Mouse (Mus musculus) hindbrain, embryonic 12.5 days (tissue): ENCODE results near the gene Med13l. TPM values are rescaled to one million over a fixed set of nuclear protein-coding genes. Genes with fewer than 3 reads are reported as not detected.

Experiments
- ATAC-seq: fragments of 200-750 bp; cut with Nextera tagmentation; 2 replicates; pipeline ENCODE4 v1.8.0; 2017; ENCODE audit warnings: moderate TSS enrichment; ENCODE audit not compliant: low FRiP score
- H3K27ac ChIP-seq: fragments of 300-500 bp; sonication (generic); 2 replicates; pipeline ENCODE4 v1.5.1; 2016; ENCODE audit warnings: mild to moderate bottlenecking
- H3K27me3 ChIP-seq: fragments of 300-500 bp; sonication (generic); 2 replicates; pipeline ENCODE4 v1.6.1; 2016; ENCODE audit warnings: mild to moderate bottlenecking
- H3K36me3 ChIP-seq: fragments of 300-500 bp; sonication (generic); 2 replicates; pipeline ENCODE4 v1.6.1; 2016; ENCODE audit warnings: mild to moderate bottlenecking
- H3K4me1 ChIP-seq: fragments of 300-500 bp; sonication (generic); 2 replicates; pipeline ENCODE4 v1.6.1; 2016
- H3K4me2 ChIP-seq: fragments of 300-500 bp; sonication (generic); replicated peaks from 2 replicates; pipeline ENCODE4 v1.6.1; 2016; ENCODE audit warnings: mild to moderate bottlenecking
- H3K4me3 ChIP-seq: fragments of 300-500 bp; sonication (generic); 2 replicates; pipeline ENCODE4 v1.5.1; 2016; ENCODE audit warnings: mild to moderate bottlenecking
- H3K9ac ChIP-seq: fragments of 300-500 bp; sonication (generic); 2 replicates; pipeline ENCODE4 v1.6.1; 2016; ENCODE audit warnings: mild to moderate bottlenecking, moderate library complexity
- H3K9me3 ChIP-seq: fragments of 300-500 bp; sonication (generic); replicated peaks from 2 replicates; pipeline ENCODE4 v1.6.1; 2016; ENCODE audit warnings: mild to moderate bottlenecking
- WGBS: fragments of 180-500 bp; shearing (Covaris S2); methylation state at CpG from one replicate; pipeline ENCODE4 v1.1.7; 2016; 5-methylcytosine and 5-hydroxymethylcytosine counted together
- polyA plus RNA-seq: library from polyadenylated mRNA; unstranded; fragments of >200 nt; fragmentation: Nextera tagmentation; extraction: Ambion mirVana; gene quantifications from 2 replicates; pipeline ENCODE4 v1.2.1, GENCODE M21; 2016

Gene Med13l
- polyA plus RNA-seq, 1 experiment from 2014 or later = 18.7 TPM

GRCm38 (mm10) chr5:118576731-118577130, 16.3 kb downstream of the Med13l start:
- ATAC-seq = no peak
- no peak overlapping the region for H3K4me3 ChIP-seq
- H3K4me2 ChIP-seq = no peak overlapping the region
- no peak overlapping the region; the same call in 1 of the 2 replicates for H3K9ac ChIP-seq
- H3K27ac ChIP-seq = peak overlapping the region; percentile 62
- no peaks in the 10 kb centered on the region for H3K27me3 ChIP-seq
- H3K9me3 ChIP-seq = no peaks in the 10 kb centered on the region
- WGBS = 60% methylated on average over 3 of the region's 3 CpGs
- no peaks in the 10 kb centered on the region for H3K36me3 ChIP-seq
- peaks cover 41% of the 10 kb centered on the region for H3K4me1 ChIP-seq

DNA sequence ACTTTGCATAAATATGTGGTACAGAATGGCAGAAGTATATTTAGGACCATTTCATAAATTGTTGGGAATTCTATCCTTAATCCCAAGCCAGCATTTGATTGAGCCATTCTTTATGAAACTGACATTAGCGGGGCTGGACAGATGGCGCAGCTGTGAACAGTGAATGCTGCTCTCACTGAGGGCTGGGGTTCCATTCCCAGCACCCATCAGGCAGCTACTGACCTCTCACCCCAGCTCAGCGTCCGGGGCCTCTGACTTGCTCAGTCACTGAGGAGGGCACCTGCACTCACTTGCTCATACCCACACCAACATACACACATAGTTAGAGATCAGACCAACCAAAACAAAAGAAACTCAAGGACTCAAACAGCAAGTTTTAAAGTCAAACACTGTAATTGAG, 24.9 kb downstream of the Med13l start:
- H3K4me3 ChIP-seq = no peak overlapping the region
- ATAC-seq = 0 out of 2 replicates have a peak, but pooled peaks have one; percentile 58
- H3K4me2 ChIP-seq = no peak overlapping the region
- H3K27me3 ChIP-seq = no peaks in the 10 kb centered on the region
- peaks cover 40% of the 10 kb centered on the region for H3K4me1 ChIP-seq
- no peak overlapping the region for H3K9ac ChIP-seq
- WGBS = 38% methylated on average over 4 of the region's 4 CpGs
- H3K36me3 ChIP-seq = no peaks in the 10 kb centered on the region
- H3K27ac ChIP-seq = no peak overlapping the region
- no peaks in the 10 kb centered on the region for H3K9me3 ChIP-seq

- Histone ChIP-seq H3K4me2 (no peak overlapping the region), H3K27ac (no peak overlapping the region), H3K27me3 (no peaks in the 10 kb centered on the region), H3K4me1 (peaks cover 52% of the 10 kb centered on the region), H3K9ac (no peak overlapping the region), H3K36me3 (no peaks in the 10 kb centered on the region), H3K9me3 (no peaks in the 10 kb centered on the region), H3K4me3 (no peak overlapping the region)
- no peak for ATAC-seq
- WGBS = 54% methylated on average over 6 of the region's 6 CpGs
Measured at GRCm38 (mm10) chr5:118586560-118586959, 26.1 kb downstream of the Med13l start.

- no peak overlapping the region for H3K27ac ChIP-seq
- peaks cover 53% of the 10 kb centered on the region for H3K4me1 ChIP-seq
- no peaks in the 10 kb centered on the region for H3K27me3 ChIP-seq
- no peak for ATAC-seq
- 92% methylated on average over 6 of the region's 6 CpGs for WGBS
- no peak overlapping the region for H3K4me2 ChIP-seq
- no peaks in the 10 kb centered on the region for H3K9me3 ChIP-seq
- H3K4me3 ChIP-seq = no peak overlapping the region
- H3K9ac ChIP-seq = no peak overlapping the region
- no peaks in the 10 kb centered on the region for H3K36me3 ChIP-seq
Measured at GRCm38 (mm10) chr5:118588381-118588925, 28.0 kb downstream of the Med13l start.

DNA sequence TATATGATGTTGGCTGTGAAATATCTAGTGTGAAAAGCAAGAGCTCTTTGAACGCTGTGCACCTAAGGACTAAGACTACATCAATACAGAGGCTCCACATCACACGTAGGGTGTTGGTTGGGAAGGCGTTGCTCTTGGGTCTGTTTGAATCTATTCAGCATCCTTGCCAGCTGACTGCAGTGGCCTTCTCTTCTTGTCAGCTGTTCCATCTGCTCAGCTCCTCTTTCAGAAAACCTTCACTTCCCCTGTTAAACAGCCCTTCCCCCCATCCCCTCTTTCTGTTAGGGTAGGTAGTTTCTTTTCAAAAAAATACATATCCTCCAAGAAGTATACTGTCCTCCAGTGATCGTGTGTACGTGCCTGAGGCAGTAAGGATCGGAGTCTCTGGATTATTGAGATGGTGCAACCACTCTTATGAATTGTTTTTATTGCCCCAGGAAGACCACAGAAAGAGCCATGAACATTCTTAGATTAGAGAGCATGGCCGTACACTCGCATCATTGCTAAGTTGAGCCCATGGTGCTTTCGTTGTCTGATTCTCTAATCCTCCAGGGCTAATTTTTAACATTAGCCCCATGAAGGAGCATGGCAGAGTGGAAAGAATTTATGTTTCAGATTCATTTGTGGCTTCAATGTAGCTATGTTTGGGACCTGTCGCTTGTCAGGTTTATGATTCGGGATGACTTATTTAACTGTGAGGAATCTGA, 28.9 kb downstream of the Med13l start:
- ATAC-seq = no peak
- 84% methylated on average over 11 of the region's 11 CpGs for WGBS
- no peak overlapping the region for H3K9ac ChIP-seq
- H3K27ac ChIP-seq = no peak overlapping the region
- H3K4me1 ChIP-seq = peaks cover 53% of the 10 kb centered on the region
- no peak overlapping the region for H3K4me3 ChIP-seq
- H3K36me3 ChIP-seq = no peaks in the 10 kb centered on the region
- H3K4me2 ChIP-seq = no peak overlapping the region
- no peaks in the 10 kb centered on the region for H3K27me3 ChIP-seq
- H3K9me3 ChIP-seq = no peaks in the 10 kb centered on the region

DNA sequence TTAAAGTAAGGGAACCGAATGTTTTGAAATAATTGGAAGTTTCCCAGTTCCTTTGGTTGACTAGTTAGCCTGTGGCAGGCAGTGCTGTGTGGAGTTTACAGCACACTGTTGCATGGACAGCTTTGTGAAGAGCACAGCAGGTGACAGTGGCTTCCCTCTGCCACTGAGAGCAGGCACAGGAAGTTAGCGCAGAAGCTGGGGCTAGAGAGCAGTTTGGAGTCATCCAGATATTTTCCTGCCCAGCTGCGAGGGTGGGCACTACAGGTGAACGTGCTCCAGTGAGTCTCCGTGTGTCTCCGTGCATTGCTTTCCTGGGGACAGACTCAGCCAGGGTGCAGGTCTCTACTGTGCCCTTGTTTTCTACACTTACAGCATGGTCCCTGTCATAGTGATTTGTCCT, 30.4 kb downstream of the Med13l start:
- Histone ChIP-seq H3K36me3 (no peaks in the 10 kb centered on the region), H3K9ac (no peak overlapping the region), H3K9me3 (no peaks in the 10 kb centered on the region), H3K4me2 (no peak overlapping the region), H3K4me3 (no peak overlapping the region), H3K27ac (no peak overlapping the region), H3K27me3 (no peaks in the 10 kb centered on the region), H3K4me1 (peaks cover 49% of the 10 kb centered on the region)
- ATAC-seq = no peak
- 37% methylated on average over 6 of the region's 6 CpGs for WGBS

DNA sequence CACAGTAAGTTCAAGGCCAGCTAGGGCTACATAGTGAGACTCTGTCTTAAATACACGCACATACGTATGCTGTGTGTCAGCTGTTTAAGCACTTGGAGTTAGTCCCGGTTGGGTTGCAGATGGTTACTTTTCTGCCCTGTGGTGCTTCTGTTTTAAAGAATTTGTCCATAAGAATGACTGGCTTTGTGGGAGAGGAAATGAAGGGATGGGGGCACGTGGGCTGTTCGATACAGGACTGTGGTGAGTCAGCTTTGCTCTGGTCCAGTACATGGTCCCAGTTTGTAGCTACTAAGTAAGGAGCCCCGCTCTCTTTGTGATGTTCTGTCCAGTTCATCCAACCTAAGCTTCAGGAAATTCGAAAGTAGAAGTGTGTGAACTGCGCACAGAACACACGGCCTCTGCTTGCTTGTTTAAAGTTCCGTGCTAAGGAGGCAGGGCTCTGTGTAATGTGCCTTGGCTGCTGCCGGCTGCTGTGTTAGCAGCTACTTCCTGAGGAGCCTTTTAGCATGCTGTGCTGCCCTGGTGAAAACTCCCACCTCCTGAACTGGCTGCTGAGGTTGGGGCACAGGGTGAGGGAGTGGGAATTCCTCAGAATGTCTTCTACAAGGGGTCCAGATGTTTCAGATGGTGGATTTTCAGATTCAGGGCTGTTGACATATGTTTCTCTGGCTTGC, 31.5 kb downstream of the Med13l start:
- Histone ChIP-seq H3K27me3 (no peaks in the 10 kb centered on the region), H3K4me3 (no peak overlapping the region), H3K9me3 (no peaks in the 10 kb centered on the region), H3K9ac (no peak overlapping the region), H3K4me1 (peaks cover 43% of the 10 kb centered on the region), H3K4me2 (no peak overlapping the region; the same call in 1 of the 2 replicates), H3K27ac (no peak overlapping the region; the same call in 1 of the 2 replicates), H3K36me3 (no peaks in the 10 kb centered on the region)
- ATAC-seq = no peak
- WGBS = 47% methylated on average over 11 of the region's 11 CpGs

GRCm38 (mm10) chr5:118594470-118595236, 34.2 kb downstream of the Med13l start:
- H3K4me1 ChIP-seq = peaks cover 35% of the 10 kb centered on the region
- H3K36me3 ChIP-seq = no peaks in the 10 kb centered on the region
- H3K27ac ChIP-seq = no peak overlapping the region
- H3K27me3 ChIP-seq = no peaks in the 10 kb centered on the region
- H3K9ac ChIP-seq = no peak overlapping the region
- H3K9me3 ChIP-seq = no peaks in the 10 kb centered on the region
- no peak for ATAC-seq
- H3K4me2 ChIP-seq = no peak overlapping the region
- WGBS = 67% methylated on average over 14 of the region's 14 CpGs
- no peak overlapping the region for H3K4me3 ChIP-seq

DNA sequence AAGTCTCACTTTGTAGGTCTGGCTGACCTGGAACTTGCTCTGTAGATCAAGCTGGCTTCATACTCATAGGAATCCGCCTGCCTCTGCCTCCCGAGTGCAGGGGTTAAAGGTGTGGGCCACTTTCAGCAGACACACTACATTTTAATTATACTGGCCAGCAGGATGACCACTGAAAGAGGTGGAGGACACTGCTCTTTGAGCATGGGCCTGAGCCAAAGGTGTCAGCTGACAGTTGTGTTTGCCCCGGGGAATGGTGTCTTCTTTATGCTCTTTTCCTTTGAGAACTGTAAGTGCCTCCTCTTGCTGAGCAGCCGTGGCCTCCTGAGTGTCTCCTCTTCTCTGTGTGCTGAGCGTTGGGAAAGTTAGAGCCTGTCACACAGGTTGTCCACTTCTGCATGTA, 35.4 kb downstream of the Med13l start:
- no peaks in the 10 kb centered on the region for H3K36me3 ChIP-seq
- H3K4me1 ChIP-seq = peaks cover 36% of the 10 kb centered on the region
- ATAC-seq = no peak
- no peak overlapping the region for H3K27ac ChIP-seq
- H3K4me2 ChIP-seq = no peak overlapping the region
- no peak overlapping the region for H3K9ac ChIP-seq
- H3K27me3 ChIP-seq = no peaks in the 10 kb centered on the region
- 94% methylated on average over 5 of the region's 5 CpGs for WGBS
- no peak overlapping the region for H3K4me3 ChIP-seq
- no peaks in the 10 kb centered on the region for H3K9me3 ChIP-seq

DNA sequence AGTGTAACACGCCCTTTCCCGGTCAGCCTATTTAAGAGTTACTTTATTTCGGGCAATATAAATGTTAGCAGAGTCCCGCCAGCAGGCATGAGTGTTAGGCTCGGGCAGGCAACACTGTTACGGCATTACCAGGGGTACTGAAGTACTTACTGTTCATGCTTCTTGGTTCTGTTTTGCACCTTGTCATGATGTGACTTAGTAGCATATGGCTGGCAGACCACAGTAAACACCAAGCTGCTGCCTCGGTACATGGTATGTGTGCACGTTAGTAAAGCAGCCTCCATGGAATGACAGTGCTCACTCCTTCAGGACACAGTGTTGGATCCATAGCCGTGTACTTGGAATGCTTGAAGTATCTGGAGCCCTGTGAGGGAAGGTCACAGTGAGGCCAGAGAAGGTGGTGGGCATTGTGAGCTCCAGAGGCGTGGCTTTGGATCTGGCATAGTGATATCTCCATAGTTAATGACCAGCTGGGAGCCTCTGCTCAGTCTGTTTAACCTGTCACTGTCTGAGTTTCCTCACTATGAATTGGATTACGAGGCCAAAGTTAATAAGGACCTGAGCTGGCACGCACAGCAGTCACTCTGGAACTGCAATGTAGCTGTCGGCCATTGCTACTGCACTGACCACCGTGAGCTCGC, 36.1 kb downstream of the Med13l start:
- no peak overlapping the region for H3K27ac ChIP-seq
- 86% methylated on average over 15 of the region's 15 CpGs for WGBS
- no peaks in the 10 kb centered on the region for H3K36me3 ChIP-seq
- H3K27me3 ChIP-seq = no peaks in the 10 kb centered on the region
- no peak overlapping the region for H3K4me2 ChIP-seq
- no peak overlapping the region for H3K9ac ChIP-seq
- H3K4me1 ChIP-seq = peaks cover 29% of the 10 kb centered on the region
- no peaks in the 10 kb centered on the region for H3K9me3 ChIP-seq
- ATAC-seq = no peak
- no peak overlapping the region for H3K4me3 ChIP-seq

- no peak for ATAC-seq
- H3K27ac ChIP-seq = no peak overlapping the region
- 61% methylated on average over 6 of the region's 6 CpGs for WGBS
Measured at GRCm38 (mm10) chr5:118598601-118599000, 38.1 kb downstream of the Med13l start.

DNA sequence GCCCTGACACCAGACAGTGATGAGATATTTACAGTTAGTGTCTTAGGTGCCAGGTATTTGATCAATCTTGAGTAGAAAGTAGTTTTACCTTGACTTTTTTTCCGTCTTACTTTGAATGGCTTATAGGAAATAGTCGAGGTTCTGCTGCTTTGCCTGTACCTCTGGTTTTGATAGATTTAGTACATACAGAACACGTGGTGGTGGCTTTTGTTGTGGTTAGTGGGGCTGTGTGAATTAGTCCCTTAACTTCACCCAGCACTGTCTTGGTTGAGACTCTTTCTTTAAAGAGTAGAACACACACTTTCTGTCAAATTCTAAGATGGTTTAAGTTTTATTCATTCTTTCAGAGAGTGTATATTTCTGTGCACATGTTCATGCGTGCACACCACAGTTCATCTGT, 41.0 kb downstream of the Med13l start:
- Histone ChIP-seq H3K36me3 (no peaks in the 10 kb centered on the region), H3K27ac (no peak overlapping the region), H3K27me3 (no peaks in the 10 kb centered on the region), H3K4me2 (no peak overlapping the region), H3K9me3 (no peaks in the 10 kb centered on the region), H3K9ac (no peak overlapping the region), H3K4me1 (peaks cover 42% of the 10 kb centered on the region), H3K4me3 (no peak overlapping the region)
- WGBS = 90% methylated on average over 4 of the region's 4 CpGs
- ATAC-seq = no peak

More at GRCm38 (mm10) chr5:118598601-118599000, 38.1 kb downstream of the Med13l start:
- Histone ChIP-seq H3K9ac (no peak overlapping the region), H3K9me3 (no peaks in the 10 kb centered on the region), H3K4me3 (no peak overlapping the region), H3K36me3 (no peaks in the 10 kb centered on the region), H3K27me3 (no peaks in the 10 kb centered on the region), H3K4me2 (no peak overlapping the region), H3K4me1 (peaks cover 33% of the 10 kb centered on the region)
